Mouse (Mus musculus): Measurements from ENCODE around the gene Akt1. TPM values are rescaled to one million over a fixed set of nuclear protein-coding genes. Genes with fewer than 3 reads are reported as not detected.

Akt1 gene
- total RNA-seq, 2 experiments from 2014 or later, result 44.7 to 49.5 TPM

GRCm38 (mm10) chr12:112693185-112694126 is 18.8 kb upstream of the Akt1 start:
- peak; percentile 94 for DNase-seq (ENCODE audit: low spot score)

DNA sequence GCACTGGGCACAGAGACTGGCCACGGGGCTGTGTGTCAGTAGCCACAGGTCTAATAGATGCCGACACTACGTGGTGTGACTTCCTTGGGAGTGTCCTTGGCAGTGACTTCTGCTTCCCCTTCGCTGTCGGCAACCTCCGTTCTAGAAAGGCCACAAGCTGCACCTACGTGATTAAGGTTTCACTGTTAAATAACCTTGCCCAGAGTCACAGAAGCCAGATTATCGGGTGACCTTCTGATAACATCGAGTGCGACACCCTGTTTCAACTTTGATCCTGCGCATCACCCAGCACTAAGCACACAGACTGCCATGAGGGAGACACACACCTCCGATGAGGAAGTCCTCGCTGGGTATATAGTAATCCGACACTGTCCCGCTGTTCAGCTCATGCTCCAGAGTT is 13.8 kb upstream of the Akt1 start:
- DNase-seq (ENCODE audit: low spot score), result no peak

DNA sequence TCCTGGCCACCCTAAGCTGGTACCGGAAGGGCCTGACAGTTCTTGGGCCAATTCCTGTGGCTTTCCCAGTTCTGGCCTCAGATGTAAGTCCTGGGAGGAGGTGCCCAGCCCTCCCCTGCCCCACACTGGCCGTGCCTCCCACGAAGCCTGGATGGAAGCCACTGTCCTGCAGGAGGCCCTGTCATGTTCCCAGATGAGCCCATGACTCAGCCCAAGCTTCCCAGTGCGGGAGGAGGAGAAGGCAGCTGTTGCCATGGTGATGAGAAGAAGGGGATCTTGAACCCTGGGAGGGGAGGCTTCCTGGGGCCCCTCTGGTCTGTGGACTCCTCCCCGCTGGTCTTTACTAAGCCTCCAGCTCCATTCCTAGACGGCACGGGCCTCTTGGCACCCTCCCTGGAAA is 8.7 kb upstream of the Akt1 start:
- no peak for DNase-seq (ENCODE audit: low spot score)

DNA sequence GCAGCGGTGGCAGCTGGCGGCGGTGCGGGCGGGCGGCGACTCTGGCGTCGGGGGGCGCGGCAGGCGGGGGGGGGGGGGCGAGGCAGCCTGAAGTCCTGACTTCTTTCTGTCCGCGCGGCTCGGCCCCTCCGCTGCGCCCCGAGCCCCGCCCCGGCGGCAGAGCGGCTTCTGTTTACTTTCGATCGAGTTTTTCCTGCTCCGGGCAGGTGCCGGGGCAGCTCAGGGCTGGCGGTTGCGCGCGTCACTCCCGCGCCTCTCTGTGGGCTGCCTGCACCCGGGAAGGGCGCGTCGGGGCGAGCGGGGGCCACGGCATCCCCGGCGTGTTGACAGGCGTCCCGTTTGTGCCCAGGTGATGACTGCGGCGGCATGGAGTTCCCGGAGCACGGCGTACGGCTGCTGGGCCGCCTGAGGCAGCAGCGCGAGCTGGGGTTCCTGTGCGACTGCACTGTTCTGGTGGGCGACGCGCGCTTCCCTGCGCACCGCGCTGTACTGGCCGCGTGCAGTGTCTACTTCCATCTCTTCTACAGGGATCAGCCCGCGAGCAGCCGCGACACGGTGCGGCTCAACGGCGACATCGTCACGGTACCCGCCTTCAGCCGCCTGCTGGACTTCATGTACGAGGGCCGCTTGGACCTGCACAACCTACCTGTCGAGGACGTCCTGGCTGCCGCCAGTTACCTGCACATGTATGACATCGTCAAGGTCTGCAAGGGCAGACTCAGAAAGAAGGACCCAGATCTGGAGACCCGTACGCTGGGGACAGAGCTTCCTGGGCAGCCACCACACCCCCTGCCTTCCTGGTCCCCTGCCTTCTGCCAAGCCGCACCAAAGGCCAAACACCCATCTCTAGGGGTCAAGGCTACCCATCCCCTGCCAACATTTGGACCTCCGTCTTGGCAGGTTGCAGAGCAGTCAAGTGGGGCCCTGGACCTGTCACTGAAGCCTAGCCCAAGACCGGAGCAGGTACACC is 4.6 kb upstream of the Akt1 start:
- no peak for DNase-seq (ENCODE audit: low spot score)

GRCm38 (mm10) chr12:112678555-112679026 is 3.9 kb upstream of the Akt1 start, which contains the start of gene Zbtb42:
TSS of gene Zbtb42 (plus strand) at chr12:112678828.
- peak; percentile 58 for DNase-seq (ENCODE audit: low spot score)

GRCm38 (mm10) chr12:112677943-112678554 is 3.4 kb upstream of the Akt1 start:
- no peak for DNase-seq (ENCODE audit: low spot score)

- DNase-seq (ENCODE audit: low spot score), result no peak
Measured at GRCm38 (mm10) chr12:112677076-112677475, 2.4 kb upstream of the Akt1 start.

DNA sequence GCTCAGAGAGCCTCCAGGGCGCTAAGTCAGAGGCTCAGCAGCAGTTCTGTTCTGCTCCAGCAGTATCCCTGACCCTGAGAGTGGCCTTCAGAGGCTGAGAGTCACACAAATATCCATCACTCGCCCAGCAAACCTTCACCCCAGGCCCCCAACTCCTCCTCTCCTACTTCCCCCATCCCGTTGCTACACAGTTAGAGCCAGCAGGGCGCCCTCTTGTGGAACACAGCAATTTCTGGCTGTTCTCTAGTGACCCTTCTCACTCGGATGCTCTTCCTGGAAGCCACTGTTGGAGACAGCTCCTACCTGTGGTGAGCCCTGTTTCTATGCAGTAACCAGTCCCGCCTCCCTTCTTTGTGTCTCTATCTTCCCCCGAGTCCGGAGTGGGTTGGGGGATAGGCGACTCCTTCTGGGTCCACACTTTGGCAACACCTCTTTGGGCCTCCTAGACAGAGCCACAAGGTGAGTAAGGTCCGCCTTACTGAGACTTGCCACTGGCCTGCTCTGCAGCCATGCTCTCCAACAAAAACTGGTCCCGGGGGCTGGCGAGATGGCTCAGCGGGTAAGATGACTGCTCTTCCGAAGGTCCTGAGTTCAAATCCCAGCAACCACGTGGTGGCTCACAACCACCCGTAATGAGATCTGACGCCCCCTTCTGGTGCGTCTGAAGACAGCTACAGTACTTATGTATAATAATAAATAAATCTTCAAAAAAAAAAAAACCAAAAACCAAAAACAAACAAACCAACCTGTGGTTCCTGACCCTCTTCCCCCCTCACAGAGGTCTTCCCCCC is 756 bp upstream of the Akt1 start:
- peak; percentile 86 for DNase-seq (ENCODE audit: low spot score)

DNA sequence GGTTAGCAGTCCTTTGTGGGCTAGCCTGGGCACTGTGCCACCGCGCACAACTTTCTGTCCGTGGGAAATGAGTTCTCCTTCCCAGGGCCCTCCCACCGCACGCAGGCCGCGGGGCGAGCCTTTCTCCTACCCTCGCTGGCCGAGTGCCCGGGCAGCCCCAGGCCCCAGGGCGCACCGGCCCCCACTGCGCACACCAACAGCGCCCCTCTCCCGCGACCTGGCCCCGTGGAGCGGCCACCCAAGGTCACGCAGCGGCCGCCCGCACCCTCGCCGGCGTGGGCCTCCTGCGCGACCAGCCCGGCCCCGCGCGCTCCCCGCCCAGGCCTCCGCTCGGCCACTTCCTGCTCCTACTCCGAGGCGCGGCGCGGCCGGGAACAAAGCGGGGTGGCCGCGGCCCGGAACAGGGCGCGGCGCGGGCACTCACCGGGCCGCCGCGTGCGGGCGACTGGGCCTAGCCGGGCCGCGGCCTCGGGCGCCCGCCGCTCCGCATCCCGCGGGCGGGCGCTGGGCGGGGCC is 1.1 kb downstream of the Akt1 start:
- DNase-seq (ENCODE audit: low spot score), result no peak

GRCm38 (mm10) chr12:112672744-112673575 is 1.7 kb downstream of the Akt1 start:
- DNase-seq (ENCODE audit: low spot score), result no peak

DNA sequence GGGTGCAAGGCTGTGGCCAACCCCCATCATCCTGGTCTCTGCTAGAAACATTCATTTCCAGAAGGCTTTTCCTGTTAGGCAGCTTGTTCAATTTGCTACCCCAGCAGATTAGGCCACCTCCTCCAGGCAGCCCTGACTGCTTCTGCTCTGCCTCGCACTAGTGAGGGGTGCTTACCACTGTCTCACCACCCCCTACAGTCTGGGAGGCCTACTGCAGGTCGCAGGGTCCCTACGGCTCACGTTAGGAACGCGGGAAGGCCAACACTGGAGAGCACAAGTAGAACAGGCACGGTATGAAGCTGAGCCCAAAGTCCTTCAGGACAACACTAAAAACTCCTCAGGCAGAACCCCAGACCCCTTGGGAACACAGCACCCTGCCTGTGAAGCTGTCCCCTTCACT is 2.8 kb downstream of the Akt1 start:
- no peak for DNase-seq (ENCODE audit: low spot score)

DNA sequence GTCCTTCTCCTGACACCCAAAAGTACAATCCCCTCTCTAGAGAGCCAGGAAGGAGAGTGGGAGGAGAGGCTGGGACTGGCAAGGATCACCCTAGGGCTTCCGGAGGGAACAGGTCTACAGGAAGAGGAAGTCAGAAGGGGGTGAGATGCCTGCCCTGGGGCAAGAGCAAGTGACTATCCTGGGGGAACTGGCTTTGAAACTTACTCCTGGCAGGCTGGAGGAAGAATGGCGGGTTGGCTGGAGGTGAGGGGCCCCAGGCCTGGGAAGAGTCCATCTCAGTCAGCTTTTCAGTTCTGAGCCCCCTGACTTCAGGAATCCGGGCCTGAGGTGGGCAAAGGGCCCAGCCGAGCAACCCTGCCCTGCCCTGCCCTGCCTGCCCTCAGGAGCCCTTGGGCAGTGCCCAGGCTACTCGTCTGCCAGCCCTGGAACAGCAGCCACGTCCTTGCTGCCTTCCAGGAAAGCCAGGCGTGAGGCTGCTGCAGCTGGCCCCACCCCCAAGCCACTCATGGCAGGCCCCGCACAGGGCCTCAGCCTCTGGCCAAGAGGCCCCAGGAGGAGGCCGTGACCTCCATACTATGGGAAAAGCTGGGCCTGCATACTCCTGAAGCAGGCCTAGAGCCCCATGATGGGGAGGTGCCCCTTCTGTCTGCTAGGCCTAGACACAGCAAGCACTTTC is 3.8 kb downstream of the Akt1 start:
- DNase-seq (ENCODE audit: low spot score), result peak; percentile 77

GRCm38 (mm10) chr12:112667619-112668297 is 6.9 kb downstream of the Akt1 start:
- DNase-seq (ENCODE audit: low spot score), result peak; percentile 58

DNA sequence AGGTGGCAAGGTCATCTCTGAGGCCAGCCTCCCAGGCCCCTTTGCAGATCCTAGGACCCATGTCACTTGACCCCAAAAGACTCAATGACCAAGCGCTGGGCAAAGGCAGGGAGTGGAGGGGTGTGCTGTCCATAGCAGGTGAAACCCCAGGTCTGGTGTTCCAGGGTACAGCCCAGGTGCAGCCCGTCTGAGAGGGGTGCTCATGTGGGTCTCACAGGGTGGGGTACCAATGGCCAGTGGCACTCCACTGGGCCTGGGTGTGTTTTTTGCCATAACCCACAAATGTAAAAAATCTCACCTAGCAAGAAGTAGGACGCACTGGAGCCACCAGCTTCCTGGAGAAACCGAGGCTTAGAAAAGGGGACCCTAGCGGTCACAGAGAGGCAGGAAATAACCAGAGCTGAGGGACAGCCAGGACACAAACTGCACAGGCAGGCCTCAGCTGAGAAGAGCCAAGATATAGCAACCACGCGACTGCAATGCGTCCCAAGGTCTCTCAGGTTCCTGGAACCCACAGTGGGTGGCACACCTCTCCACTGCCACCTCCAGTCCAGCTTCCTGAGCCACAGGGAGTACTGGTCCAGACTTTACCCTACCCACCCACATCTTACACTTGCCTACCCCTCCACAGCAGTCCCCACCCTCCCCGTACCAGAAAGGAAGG is 8.7 kb downstream of the Akt1 start:
- DNase-seq (ENCODE audit: low spot score), result no peak

- no peak for DNase-seq (ENCODE audit: low spot score)
Measured at GRCm38 (mm10) chr12:112665445-112665844, 9.2 kb downstream of the Akt1 start.

- DNase-seq (ENCODE audit: low spot score), result no peak
Measured at GRCm38 (mm10) chr12:112664656-112665055, 10.0 kb downstream of the Akt1 start.

DNA sequence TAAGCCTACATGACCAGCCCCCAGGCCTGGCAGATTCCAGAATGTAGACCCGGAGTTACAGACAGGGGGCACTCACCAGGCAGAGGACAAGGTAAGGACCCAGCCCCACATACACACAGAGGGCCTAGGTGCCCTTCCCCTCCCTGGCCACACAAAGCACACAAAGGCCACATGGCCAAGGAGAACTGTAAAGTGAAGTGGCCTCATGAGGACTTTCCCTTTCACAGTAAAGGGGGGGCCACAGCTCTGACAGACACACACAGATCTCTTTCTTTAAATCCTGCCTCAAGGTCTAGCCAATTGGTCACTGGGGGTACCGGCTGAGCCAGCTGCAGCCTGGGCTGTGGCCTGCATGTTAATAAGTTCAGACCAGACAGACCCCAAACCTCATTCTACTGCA is 10.6 kb downstream of the Akt1 start:
- DNase-seq (ENCODE audit: low spot score), result no peak

DNA sequence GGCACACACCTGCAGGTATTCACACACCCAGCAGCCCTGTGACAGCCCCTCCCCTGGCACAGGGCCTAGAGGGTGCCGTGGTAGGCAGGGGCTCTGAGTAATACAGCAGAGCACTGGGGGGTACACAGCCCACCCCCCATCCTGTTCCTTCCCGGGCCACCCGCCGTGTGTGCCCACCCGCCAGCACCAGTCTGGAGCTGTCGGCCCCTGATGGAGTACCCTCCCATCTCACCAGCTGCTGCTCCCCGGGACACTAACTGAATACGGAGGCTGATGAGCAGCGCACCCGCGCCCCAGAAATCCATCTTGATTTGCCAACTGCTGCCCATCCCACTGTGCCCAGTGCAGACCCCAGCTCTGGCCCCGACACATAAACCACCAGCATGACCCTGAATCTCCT is 11.0 kb downstream of the Akt1 start:
- DNase-seq (ENCODE audit: low spot score), result no peak
